Mouse (Mus musculus): ENCODE results near the gene Krtap3-1. TPM values are rescaled to one million over a fixed set of nuclear protein-coding genes. Genes with fewer than 3 reads are reported as not detected.

Krtap3-1 gene
- polyA plus RNA-seq, 1 experiment, result not detected

DNA sequence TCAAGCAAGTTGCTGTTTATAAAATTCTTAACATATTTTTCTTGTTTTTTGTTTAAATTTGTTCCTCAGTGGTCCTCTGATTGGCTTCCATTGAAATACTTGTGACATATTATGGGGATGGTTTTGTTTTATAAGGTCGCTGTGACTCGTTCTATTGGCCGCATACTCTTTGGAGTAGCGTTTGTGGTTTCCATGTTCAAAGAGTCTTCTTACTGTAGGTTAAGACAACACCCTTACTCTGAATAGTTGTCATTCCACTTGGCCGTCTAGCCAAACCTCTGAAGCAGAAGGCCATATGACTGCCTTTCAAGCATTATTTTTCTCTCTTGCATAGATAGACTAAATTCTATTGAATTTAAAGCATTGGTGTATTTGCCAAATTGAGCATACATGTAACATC, 14.6 kb upstream of the Krtap3-1 start:
- TF ChIP-seq CTCF (IDR thresholded peaks at IDR 0.05; ENCODE audit: borderline replicate concordance, insufficient read depth, low read length) (no peak), POLR2A (IDR thresholded peaks at IDR 0.05; ENCODE audit: low read depth, low read length) (no peak)
- Histone ChIP-seq H3K4me3 (ENCODE audit: insufficient read depth, low read length) (no peak overlapping the region), H3K27ac (ENCODE audit: insufficient read depth, low read length) (peak overlapping the region; percentile 98), H3K4me1 (ENCODE audit: control insufficient read depth, insufficient read depth, low read length) (peaks cover 4% of the 10 kb centered on the region)

DNA sequence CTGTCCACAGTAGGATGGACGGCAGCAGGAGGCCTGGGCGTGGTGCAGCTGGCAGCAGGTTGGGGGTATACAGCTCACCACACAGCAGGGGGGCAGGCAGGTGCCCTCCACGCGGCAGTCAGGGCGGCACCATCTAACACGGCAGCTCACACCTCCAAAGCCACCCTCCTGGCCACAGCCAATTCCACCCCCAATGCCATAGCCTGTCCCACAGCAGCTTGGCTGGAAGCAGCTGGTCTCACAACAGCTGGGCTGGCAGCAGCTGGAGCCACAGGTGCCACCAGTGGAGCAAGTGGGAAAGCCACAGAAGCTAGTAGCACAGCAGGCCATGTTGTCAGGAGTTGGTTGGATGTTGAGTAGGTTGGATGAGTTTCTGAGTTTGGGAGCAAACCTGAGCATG, 14.2 kb upstream of the Krtap3-1 start, which contains the start of gene Krtap1-5:
Gene Krtap1-5 (minus strand): TSS at position 381 of the 400 bp plus-strand sequence.
- Histone ChIP-seq H3K27ac (ENCODE audit: insufficient read depth, low read length) (peak within 1 kb of the TSS; percentile 98), H3K4me1 (ENCODE audit: control insufficient read depth, insufficient read depth, low read length) (peaks cover 4% of the 10 kb centered on the region), H3K4me3 (ENCODE audit: insufficient read depth, low read length) (no peak within 1 kb of the TSS)
- no peak for TF ChIP-seq POLR2A (IDR thresholded peaks at IDR 0.05; ENCODE audit: low read depth, low read length)
- no peak for TF ChIP-seq CTCF (IDR thresholded peaks at IDR 0.05; ENCODE audit: borderline replicate concordance, insufficient read depth, low read length)

DNA sequence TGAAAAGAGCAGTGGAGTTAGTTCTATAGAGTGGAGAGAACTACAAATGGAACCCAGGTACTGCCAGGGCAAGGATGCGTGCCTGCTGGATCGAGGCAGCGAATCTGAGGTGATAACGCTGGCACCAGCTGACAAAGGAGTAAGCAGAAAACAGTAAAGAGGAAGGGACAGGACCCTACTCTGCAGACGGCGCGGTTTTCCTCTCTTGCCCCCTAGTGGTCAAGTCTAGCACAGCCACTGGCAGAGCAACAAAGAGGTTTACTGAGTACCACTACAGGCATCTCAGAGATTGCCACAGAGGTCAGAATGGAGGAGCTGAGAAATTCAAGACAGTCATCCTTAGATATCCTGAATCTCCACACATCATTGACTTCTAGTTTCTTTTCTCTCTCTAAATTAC, 7.7 kb upstream of the Krtap3-1 start:
- Histone ChIP-seq H3K27ac (ENCODE audit: insufficient read depth, low read length) (no peak overlapping the region), H3K4me1 (ENCODE audit: control insufficient read depth, insufficient read depth, low read length) (peaks cover 2% of the 10 kb centered on the region; the same call in 1 of the 2 replicates), H3K4me3 (ENCODE audit: insufficient read depth, low read length) (no peak overlapping the region)
- TF ChIP-seq CTCF (IDR thresholded peaks at IDR 0.05; ENCODE audit: borderline replicate concordance, insufficient read depth, low read length) (0 out of 2 replicates have a peak, but pooled peaks have one; percentile 46), POLR2A (IDR thresholded peaks at IDR 0.05; ENCODE audit: low read depth, low read length) (no peak)

DNA sequence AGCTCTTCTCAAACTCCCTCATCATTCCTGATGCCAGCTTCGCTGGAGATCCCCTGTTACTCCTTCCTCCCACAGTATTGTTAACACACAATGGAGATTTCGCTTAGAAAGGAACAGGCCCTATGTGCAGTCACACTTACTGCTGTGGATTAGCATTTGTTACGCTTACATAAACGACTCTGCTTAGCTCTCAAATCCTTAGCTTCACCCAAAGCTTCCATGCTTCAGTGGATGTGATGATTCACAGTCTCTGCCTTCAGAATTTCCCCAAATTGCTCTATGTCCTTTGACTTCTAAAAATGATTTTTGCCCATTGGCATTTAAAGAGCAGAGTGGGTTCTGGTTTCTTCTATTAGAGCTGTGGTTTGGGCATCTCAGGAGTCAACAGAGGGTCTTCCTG, 6.7 kb upstream of the Krtap3-1 start:
- Histone ChIP-seq H3K27ac (ENCODE audit: insufficient read depth, low read length) (peak overlapping the region; percentile 81), H3K4me3 (ENCODE audit: insufficient read depth, low read length) (no peak overlapping the region), H3K4me1 (ENCODE audit: control insufficient read depth, insufficient read depth, low read length) (peaks cover under 1% of the 10 kb centered on the region; the same call in 1 of the 2 replicates)
- TF ChIP-seq CTCF (IDR thresholded peaks at IDR 0.05; ENCODE audit: borderline replicate concordance, insufficient read depth, low read length), result no peak
- TF ChIP-seq POLR2A (IDR thresholded peaks at IDR 0.05; ENCODE audit: low read depth, low read length), result no peak

DNA sequence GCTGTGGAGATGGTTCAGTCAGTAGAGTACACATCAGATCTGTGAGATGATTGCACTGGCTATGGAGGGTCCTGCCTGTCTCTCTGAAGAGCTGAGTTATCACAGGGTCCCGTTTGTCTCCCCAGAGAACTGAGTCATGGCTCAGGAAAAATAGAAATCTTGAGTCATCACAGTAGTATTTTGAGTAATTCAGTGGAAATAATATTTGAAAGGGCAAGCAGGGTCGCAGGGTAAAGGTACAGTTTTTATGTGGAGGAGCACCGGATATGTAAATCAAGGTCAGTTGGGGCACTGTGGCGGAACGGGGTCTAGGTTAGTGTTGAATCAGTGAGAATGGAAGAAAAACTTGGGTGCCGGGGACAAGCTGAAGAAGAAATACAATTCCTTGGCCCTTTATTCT, 3.9 kb downstream of the Krtap3-1 start:
- no peak overlapping the region for H3K4me3 ChIP-seq (ENCODE audit: insufficient read depth, low read length)
- TF ChIP-seq POLR2A (IDR thresholded peaks at IDR 0.05; ENCODE audit: low read depth, low read length) (no peak), CTCF (IDR thresholded peaks at IDR 0.05; ENCODE audit: borderline replicate concordance, insufficient read depth, low read length) (no peak)
- H3K4me1 ChIP-seq (ENCODE audit: control insufficient read depth, insufficient read depth, low read length), result peaks cover 9% of the 10 kb centered on the region; the same call in 1 of the 2 replicates
- no peak overlapping the region for H3K27ac ChIP-seq (ENCODE audit: insufficient read depth, low read length)

DNA sequence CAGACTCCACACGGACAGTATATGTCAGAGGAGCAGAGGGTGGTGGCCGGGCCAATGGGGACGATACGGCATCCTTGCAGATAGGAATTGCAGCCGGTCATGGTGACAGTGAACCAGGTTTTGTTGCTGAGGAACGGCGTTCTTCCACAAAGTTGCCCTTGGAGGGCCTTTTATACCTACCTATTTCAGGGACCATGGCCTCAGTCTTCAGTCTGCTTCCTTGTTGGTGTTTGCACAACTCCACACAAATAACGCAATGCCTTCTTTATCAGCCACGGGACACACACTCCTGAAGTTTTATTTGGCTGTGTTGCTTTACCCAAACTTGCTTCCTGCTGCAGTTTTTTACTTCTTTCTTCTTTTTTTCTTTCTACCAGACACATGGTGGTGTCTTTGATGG, 7.1 kb downstream of the Krtap3-1 start, which contains the start of gene Gm11939:
Gene Gm11939 (minus strand): TSS at position 101 of the 400 bp plus-strand sequence.
- Histone ChIP-seq H3K27ac (ENCODE audit: insufficient read depth, low read length) (no peak within 1 kb of the TSS; the same call in 1 of the 2 replicates), H3K4me3 (ENCODE audit: insufficient read depth, low read length) (no peak within 1 kb of the TSS), H3K4me1 (ENCODE audit: control insufficient read depth, insufficient read depth, low read length) (peaks cover 7% of the 10 kb centered on the region; the same call in 1 of the 2 replicates)
- no peak for TF ChIP-seq CTCF (IDR thresholded peaks at IDR 0.05; ENCODE audit: borderline replicate concordance, insufficient read depth, low read length)
- no peak for TF ChIP-seq POLR2A (IDR thresholded peaks at IDR 0.05; ENCODE audit: low read depth, low read length)

DNA sequence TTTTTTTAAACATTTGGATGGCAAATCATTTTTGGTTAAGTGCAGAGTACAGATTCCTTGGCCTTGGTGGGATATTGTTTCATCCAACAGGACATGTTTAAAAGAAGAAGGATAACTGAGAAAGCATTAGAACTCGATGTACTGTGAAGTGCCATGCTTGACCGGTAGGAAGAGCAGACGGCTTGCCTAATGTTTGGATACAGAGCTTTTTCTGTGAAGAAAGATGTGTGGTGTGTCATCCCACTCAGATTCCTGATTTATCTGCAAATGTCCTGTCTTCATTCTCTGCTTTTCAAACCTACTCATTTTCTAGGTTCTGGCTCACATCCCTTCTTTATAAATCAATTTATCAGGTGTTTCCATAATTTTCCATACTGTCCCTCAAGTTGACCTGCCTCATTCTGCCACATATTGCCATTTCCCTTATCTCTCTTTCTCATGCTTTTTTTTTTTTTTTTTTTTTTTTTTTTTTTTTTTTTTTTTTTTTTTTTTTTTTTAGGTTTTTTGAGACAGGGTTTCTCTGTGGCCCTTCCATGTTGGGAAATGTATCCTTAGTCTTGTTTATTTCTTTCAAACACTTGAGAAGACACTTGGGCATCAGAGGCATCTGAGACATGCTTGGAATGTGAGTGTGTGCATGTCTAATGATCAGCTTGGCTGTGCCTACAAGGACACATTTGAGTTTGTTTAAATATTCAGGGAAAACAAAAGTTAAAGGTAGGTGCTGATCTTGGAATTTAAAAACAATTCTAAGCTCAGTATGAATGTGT, 8.3 kb downstream of the Krtap3-1 start:
- peak overlapping the region; percentile 34; the same call in 1 of the 2 replicates for H3K27ac ChIP-seq (ENCODE audit: insufficient read depth, low read length)
- H3K4me1 ChIP-seq (ENCODE audit: control insufficient read depth, insufficient read depth, low read length), result peaks cover 9% of the 10 kb centered on the region; the same call in 1 of the 2 replicates
- no peak overlapping the region for H3K4me3 ChIP-seq (ENCODE audit: insufficient read depth, low read length)
- no peak for TF ChIP-seq CTCF (IDR thresholded peaks at IDR 0.05; ENCODE audit: borderline replicate concordance, insufficient read depth, low read length)
- no peak for TF ChIP-seq POLR2A (IDR thresholded peaks at IDR 0.05; ENCODE audit: low read depth, low read length)

DNA sequence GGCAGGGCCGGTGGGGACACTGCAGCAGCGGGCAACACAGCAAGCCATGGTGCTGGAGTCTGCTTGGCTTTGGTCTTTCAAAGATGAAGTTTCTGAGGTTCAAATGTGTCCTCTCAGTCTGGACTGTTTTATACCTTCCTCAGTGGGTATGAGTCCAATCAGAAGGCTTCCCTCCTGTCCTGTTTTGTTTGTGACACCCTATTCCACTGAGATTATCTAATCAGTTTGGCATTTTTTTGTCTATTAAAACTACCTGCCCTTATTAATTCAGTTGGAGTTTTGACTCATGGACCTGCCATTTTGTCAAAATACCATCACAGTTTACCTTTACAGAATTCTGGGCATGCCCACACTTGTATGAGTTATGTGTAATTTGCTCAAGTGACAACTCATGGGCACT, 9.7 kb downstream of the Krtap3-1 start, which contains the start of gene Krtap3-2:
Gene Krtap3-2 (minus strand): TSS at position 101 of the 400 bp plus-strand sequence.
- Histone ChIP-seq H3K27ac (ENCODE audit: insufficient read depth, low read length) (no peak within 1 kb of the TSS), H3K4me3 (ENCODE audit: insufficient read depth, low read length) (no peak within 1 kb of the TSS), H3K4me1 (ENCODE audit: control insufficient read depth, insufficient read depth, low read length) (peaks cover 7% of the 10 kb centered on the region; the same call in 1 of the 2 replicates)
- TF ChIP-seq POLR2A (IDR thresholded peaks at IDR 0.05; ENCODE audit: low read depth, low read length), result no peak

DNA sequence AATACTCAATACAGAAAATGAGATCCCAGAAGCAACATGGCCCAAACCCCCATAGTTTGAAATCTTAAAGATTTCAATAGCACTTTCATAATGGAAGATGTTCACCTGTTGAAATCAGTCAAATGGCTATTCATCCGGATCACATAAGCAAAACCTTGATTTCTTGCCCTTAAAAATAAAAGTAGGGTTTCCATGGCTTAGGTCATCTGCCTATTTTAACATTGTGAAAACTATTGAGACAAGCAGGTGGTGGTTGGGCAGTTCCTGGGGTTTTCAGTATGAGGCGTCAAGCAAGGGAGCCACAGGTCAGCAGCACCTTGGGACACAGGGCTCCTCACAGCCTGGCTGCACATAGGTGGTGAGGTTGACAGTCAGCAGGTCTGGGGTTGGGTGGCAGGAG, 10.2 kb downstream of the Krtap3-1 start:
- TF ChIP-seq POLR2A (IDR thresholded peaks at IDR 0.05; ENCODE audit: low read depth, low read length) (no peak), CTCF (IDR thresholded peaks at IDR 0.05; ENCODE audit: borderline replicate concordance, insufficient read depth, low read length) (no peak)
- H3K4me3 ChIP-seq (ENCODE audit: insufficient read depth, low read length), result no peak overlapping the region
- H3K27ac ChIP-seq (ENCODE audit: insufficient read depth, low read length), result no peak overlapping the region
- peaks cover 7% of the 10 kb centered on the region; the same call in 1 of the 2 replicates for H3K4me1 ChIP-seq (ENCODE audit: control insufficient read depth, insufficient read depth, low read length)

DNA sequence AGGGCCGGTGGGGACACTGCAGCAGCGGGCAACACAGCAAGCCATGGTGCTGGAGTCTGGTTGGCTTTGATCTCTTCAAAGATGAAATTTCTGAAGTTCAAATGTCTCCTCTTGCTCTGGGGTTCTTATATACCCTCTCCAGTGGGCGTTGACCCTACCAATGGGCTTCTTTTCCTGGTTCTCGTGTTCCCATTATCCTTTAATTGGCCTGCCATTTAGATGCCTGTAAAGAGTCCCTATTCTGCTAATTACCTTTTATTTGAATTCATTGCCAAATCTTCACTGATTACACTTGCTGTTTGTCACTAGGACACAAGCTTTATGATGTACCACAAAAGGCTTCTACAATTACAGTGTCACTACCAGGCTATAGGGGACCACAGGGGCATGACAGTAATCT, 15.7 kb downstream of the Krtap3-1 start, which contains the start of gene Krtap3-3:
Gene Krtap3-3 (minus strand): TSS at position 101 of the 400 bp plus-strand sequence.
- TF ChIP-seq POLR2A (IDR thresholded peaks at IDR 0.05; ENCODE audit: low read depth, low read length) (no peak), CTCF (IDR thresholded peaks at IDR 0.05; ENCODE audit: borderline replicate concordance, insufficient read depth, low read length) (no peak)
- no peak within 1 kb of the TSS for H3K27ac ChIP-seq (ENCODE audit: insufficient read depth, low read length)
- no peak within 1 kb of the TSS for H3K4me3 ChIP-seq (ENCODE audit: insufficient read depth, low read length)
- H3K4me1 ChIP-seq (ENCODE audit: control insufficient read depth, insufficient read depth, low read length), result 0 out of 2 replicates have a peak, but pooled peaks cover 2% of the 10 kb centered on the region
